Mouse (Mus musculus) intestine, embryonic 14.5 days (tissue): ENCODE measurements around the gene Fgf15. TPM values are rescaled to one million over a fixed set of nuclear protein-coding genes. Genes with fewer than 3 reads are reported as not detected.

Experiments
- ATAC-seq: fragments of 200-750 bp; cut with Nextera tagmentation; replicated peaks from 2 replicates; pipeline ENCODE4 v1.8.0; 2017; ENCODE audit warnings: low read depth, moderate number of reproducible peaks, moderate TSS enrichment, moderate library complexity; ENCODE audit not compliant: low FRiP score, low TSS enrichment
- DNase-seq: peaks from one replicate; pipeline ENCODE4 v3.0.0-alpha.2; 2018; ENCODE audit warnings: low spot score
- H3K27ac ChIP-seq: fragments of 300-500 bp; sonication (generic); 2 replicates; pipeline ENCODE4 v1.5.1; 2014; ENCODE audit warnings: low read depth, mild to moderate bottlenecking, control low read depth
- H3K27me3 ChIP-seq: fragments of 300-500 bp; sonication (generic); replicated peaks from 2 replicates; pipeline ENCODE4 v1.6.1; 2014; ENCODE audit warnings: low read length, control low read depth; ENCODE audit not compliant: control insufficient read depth, insufficient read depth
- H3K36me3 ChIP-seq: fragments of 300-500 bp; sonication (generic); 2 replicates; pipeline ENCODE4 v1.6.1; 2014; ENCODE audit warnings: low read length, control low read depth; ENCODE audit not compliant: control insufficient read depth, insufficient read depth
- H3K4me1 ChIP-seq: fragments of 300-500 bp; sonication (generic); replicated peaks from 2 replicates; pipeline ENCODE4 v1.6.1; 2014; ENCODE audit warnings: low read length, control low read depth, mixed read lengths; ENCODE audit not compliant: control insufficient read depth, insufficient read depth
- H3K4me2 ChIP-seq: fragments of 300-500 bp; sonication (generic); 2 replicates; pipeline ENCODE4 v1.6.1; 2014; ENCODE audit warnings: low read length
- H3K4me3 ChIP-seq: fragments of 300-500 bp; sonication (generic); 2 replicates; pipeline ENCODE4 v1.5.1; 2014; ENCODE audit warnings: low read depth, low read length, control low read depth, mixed read lengths
- H3K9ac ChIP-seq: fragments of 300-500 bp; sonication (generic); 2 replicates; pipeline ENCODE4 v1.6.1; 2014; ENCODE audit warnings: mild to moderate bottlenecking, low read length
- H3K9me3 ChIP-seq: fragments of 300-500 bp; sonication (generic); 2 replicates; pipeline ENCODE4 v1.6.1; 2016; ENCODE audit warnings: low read length, control low read depth; ENCODE audit not compliant: control insufficient read depth
- WGBS: fragments of 180-500 bp; shearing (Covaris S2); extraction: QIAGEN DNeasy Blood & Tissue Kit; methylation state at CpG from one replicate; pipeline ENCODE4 v1.1.7; 2014; 5-methylcytosine and 5-hydroxymethylcytosine counted together
- polyA plus RNA-seq: library from polyadenylated mRNA; unstranded; fragments of >200 nt; fragmentation: Nextera tagmentation; extraction: Ambion mirVana; gene quantifications from 2 replicates; pipeline ENCODE4 v1.2.1, GENCODE M21; 2014

The Fgf15 gene
- not detected in 2 replicates for polyA plus RNA-seq

DNA sequence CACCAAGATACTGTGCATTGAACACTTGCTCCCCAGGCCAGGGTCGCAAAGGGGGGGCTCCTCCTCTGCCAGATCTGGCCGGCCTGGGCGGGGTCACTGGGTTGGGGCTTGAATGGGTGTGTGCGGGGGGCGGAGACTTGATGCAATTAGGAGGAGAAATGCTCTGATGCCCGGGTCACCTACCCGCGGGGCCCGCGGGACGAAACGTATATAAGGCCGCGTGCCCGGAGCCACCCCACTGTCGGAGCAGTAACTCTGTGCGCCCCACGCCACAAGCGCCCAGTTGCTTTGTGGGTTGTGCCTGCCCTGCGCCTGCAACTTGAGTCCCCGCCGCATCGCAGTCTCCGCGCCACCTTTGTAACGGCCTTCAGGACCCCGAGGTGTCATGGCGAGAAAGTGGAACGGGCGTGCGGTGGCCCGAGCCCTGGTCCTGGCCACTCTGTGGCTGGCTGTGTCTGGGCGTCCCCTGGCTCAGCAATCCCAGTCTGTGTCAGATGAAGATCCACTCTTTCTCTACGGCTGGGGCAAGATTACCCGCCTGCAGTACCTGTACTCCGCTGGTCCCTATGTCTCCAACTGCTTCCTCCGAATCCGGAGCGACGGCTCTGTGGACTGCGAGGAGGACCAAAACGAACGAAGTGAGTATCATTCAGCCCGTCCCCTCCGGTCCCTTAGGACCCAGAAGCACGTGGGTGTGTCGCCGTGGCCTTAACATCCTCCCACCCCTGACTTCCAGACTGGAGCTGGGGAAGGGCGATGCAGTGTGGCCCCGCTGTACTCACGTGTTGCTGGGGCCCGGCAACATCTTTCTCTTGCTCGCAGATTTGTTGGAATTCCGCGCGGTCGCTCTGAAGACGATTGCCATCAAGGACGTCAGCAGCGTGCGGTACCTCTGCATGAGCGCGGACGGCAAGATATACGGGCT, at the start of gene Fgf15:
Gene Fgf15 (plus strand): TSS at position 238 of the 925 bp plus-strand sequence.
- 0 out of 2 replicates have a peak, but pooled peaks have one; percentile 5 for ATAC-seq
- peak within 1 kb of the TSS; percentile 10; the same call in 1 of the 2 replicates for H3K9ac ChIP-seq
- H3K4me3 ChIP-seq, result peak within 1 kb of the TSS; percentile 40
- no peaks in the 10 kb centered on the region for H3K36me3 ChIP-seq
- H3K9me3 ChIP-seq, result no peaks in the 10 kb centered on the region
- H3K4me1 ChIP-seq, result peaks cover 18% of the 10 kb centered on the region
- peak within 1 kb of the TSS; percentile 71 for H3K4me2 ChIP-seq
- WGBS, result under 1% methylated on average over 65 of the region's 65 CpGs
- H3K27me3 ChIP-seq, result peaks cover 54% of the 10 kb centered on the region
- H3K27ac ChIP-seq, result no peak within 1 kb of the TSS
- peak; percentile 74 for DNase-seq

GRCm38 (mm10) chr7:144847067-144847466, 49.3 kb upstream of the Fgf15 start, which contains the start of gene Fgf4:
TSS of gene Fgf4 (plus strand) at chr7:144847367.
- H3K9ac ChIP-seq, result no peak within 1 kb of the TSS
- H3K27me3 ChIP-seq, result peaks cover 8% of the 10 kb centered on the region
- no peak within 1 kb of the TSS for H3K4me3 ChIP-seq
- H3K27ac ChIP-seq, result no peak within 1 kb of the TSS
- H3K4me1 ChIP-seq, result no peaks in the 10 kb centered on the region
- no peaks in the 10 kb centered on the region for H3K9me3 ChIP-seq
- H3K4me2 ChIP-seq, result no peak within 1 kb of the TSS
- no peak for DNase-seq
- no peaks in the 10 kb centered on the region for H3K36me3 ChIP-seq
- ATAC-seq, result no peak

GRCm38 (mm10) chr7:144851321-144851720, 45.0 kb upstream of the Fgf15 start:
- Histone ChIP-seq H3K9ac (no peak overlapping the region), H3K4me1 (no peaks in the 10 kb centered on the region), H3K27me3 (no peaks in the 10 kb centered on the region), H3K4me2 (no peak overlapping the region), H3K36me3 (no peaks in the 10 kb centered on the region), H3K27ac (no peak overlapping the region), H3K4me3 (no peak overlapping the region), H3K9me3 (no peaks in the 10 kb centered on the region)
- ATAC-seq (no peak), DNase-seq (no peak)
- WGBS, result 40% methylated on average over 3 of the region's 3 CpGs

DNA sequence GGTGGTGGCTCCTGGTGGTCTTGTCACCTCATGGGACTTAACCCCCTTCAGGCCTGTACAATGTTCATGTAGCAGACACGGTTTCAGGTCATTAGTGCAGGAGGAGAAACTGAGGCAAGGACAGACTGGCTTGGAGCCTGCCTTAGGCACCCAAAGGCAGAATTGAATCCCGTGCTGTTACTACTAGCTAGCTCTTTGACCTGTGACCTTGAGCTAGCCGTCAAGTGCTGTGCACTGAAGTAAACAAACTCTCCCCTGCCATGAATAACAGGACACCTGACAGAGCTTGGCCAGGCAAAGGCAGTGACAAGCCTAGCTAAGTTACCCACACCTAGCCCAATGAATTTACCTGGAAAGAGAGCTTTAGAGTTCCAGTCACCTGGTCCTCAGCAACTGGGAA, 41.4 kb upstream of the Fgf15 start:
- Histone ChIP-seq H3K9ac (no peak overlapping the region), H3K27ac (no peak overlapping the region), H3K4me3 (no peak overlapping the region), H3K27me3 (peaks cover 8% of the 10 kb centered on the region), H3K4me1 (no peaks in the 10 kb centered on the region), H3K36me3 (no peaks in the 10 kb centered on the region), H3K4me2 (no peak overlapping the region), H3K9me3 (no peaks in the 10 kb centered on the region)
- WGBS, result 31% methylated on average over 3 of the region's 3 CpGs
- ATAC-seq (no peak), DNase-seq (no peak)

- Histone ChIP-seq H3K27ac (no peak overlapping the region), H3K36me3 (no peaks in the 10 kb centered on the region), H3K4me3 (no peak overlapping the region), H3K9me3 (no peaks in the 10 kb centered on the region), H3K9ac (no peak overlapping the region), H3K4me1 (no peaks in the 10 kb centered on the region), H3K4me2 (no peak overlapping the region), H3K27me3 (peaks cover 30% of the 10 kb centered on the region)
- ATAC-seq (no peak), DNase-seq (no peak)
- WGBS, result 93% methylated on average over 7 of the region's 7 CpGs
Measured at GRCm38 (mm10) chr7:144857158-144857557, 39.2 kb upstream of the Fgf15 start.

GRCm38 (mm10) chr7:144857826-144858342, 38.4 kb upstream of the Fgf15 start:
- peaks cover 37% of the 10 kb centered on the region for H3K27me3 ChIP-seq
- WGBS, result 85% methylated on average over 3 of the region's 3 CpGs
- ATAC-seq (no peak), DNase-seq (no peak)
- no peaks in the 10 kb centered on the region for H3K9me3 ChIP-seq
- H3K4me3 ChIP-seq, result no peak overlapping the region
- H3K4me2 ChIP-seq, result no peak overlapping the region
- no peaks in the 10 kb centered on the region for H3K36me3 ChIP-seq
- H3K9ac ChIP-seq, result no peak overlapping the region
- no peak overlapping the region for H3K27ac ChIP-seq
- no peaks in the 10 kb centered on the region for H3K4me1 ChIP-seq

- no peak overlapping the region for H3K4me2 ChIP-seq
- H3K27ac ChIP-seq, result no peak overlapping the region
- WGBS, result 79% methylated on average over 1 of the region's 1 CpGs
- no peak overlapping the region for H3K9ac ChIP-seq
- ATAC-seq (no peak), DNase-seq (no peak)
- H3K9me3 ChIP-seq, result no peaks in the 10 kb centered on the region
- H3K4me1 ChIP-seq, result no peaks in the 10 kb centered on the region
- H3K36me3 ChIP-seq, result no peaks in the 10 kb centered on the region
- no peak overlapping the region for H3K4me3 ChIP-seq
- peaks cover 45% of the 10 kb centered on the region for H3K27me3 ChIP-seq
Measured at GRCm38 (mm10) chr7:144858702-144859101, 37.6 kb upstream of the Fgf15 start.

DNA sequence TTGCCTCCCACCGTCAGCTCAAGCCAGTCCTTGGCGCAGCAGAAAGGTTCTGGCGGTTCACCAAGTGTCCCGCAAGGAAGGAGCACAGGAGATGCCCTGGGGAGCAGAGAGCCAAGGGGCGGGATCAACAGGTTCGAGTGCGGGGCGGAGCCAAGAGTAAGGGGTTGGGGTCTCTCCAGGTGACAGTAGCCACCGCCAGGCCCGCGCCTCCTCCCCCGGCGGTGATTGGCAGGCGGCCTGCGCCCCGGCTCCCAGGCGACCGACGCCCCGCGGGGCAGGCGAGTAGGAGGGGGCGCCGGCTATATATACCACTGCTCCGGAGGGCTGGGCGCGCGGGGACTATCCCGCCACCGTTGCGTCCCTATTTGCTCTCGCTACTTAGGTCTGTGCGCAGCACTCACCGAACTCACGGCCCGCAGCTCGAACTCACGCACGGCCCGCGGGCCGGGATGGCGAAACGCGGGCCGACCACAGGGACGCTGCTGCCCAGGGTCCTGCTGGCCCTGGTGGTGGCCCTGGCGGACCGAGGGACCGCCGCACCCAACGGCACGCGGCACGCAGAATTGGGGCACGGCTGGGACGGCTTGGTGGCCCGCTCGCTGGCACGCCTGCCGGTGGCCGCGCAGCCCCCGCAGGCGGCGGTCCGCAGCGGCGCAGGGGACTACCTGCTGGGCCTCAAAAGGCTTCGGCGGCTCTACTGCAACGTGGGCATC, 35.1 kb upstream of the Fgf15 start:
- no peaks in the 10 kb centered on the region for H3K9me3 ChIP-seq
- no peak for ATAC-seq
- H3K4me2 ChIP-seq, result peak overlapping the region; percentile 28
- H3K36me3 ChIP-seq, result no peaks in the 10 kb centered on the region
- WGBS, result under 1% methylated on average over 53 of the region's 72 CpGs
- no peaks in the 10 kb centered on the region for H3K4me1 ChIP-seq
- H3K4me3 ChIP-seq, result peak overlapping the region; percentile 20
- H3K27ac ChIP-seq, result no peak overlapping the region
- H3K9ac ChIP-seq, result no peak overlapping the region
- peak; percentile 58 for DNase-seq
- H3K27me3 ChIP-seq, result peaks cover 66% of the 10 kb centered on the region
